Mouse (Mus musculus) subcutaneous adipose tissue, adult 2 months (tissue): Measurements from ENCODE around the gene Hfm1. TPM values are rescaled to one million over a fixed set of nuclear protein-coding genes. Genes with fewer than 3 reads are reported as not detected.

ENCODE experiments used
- polyA plus RNA-seq: library from polyadenylated mRNA; depleted of rRNA; stranded (reverse); fragments of >200 nt; gene quantifications from 2 replicates; pipeline ENCODE4 v1.2.3, GENCODE M21; 2012; ENCODE audit warnings: low replicate concordance; rRNA removed

Hfm1 gene
- 0.05 TPM in 1 of 2 replicates, not detected in the other for polyA plus RNA-seq

GRCm38 (mm10) chr5:106925488-106926368 lies at the start of gene Hfm1:
TSS of gene Hfm1 (minus strand) at chr5:106926321.

GRCm38 (mm10) chr5:106963584-106964512 lies 37.7 kb upstream of the Hfm1 start, which contains the start of gene Cdc7:
TSS of gene Cdc7 (plus strand) at chr5:106964322.

Other genes with a start within 250 kb of the Hfm1 start
- 11.2 and 22.7 TPM in 2 replicates for gene Zfp644, start 229.0 kb downstream of the Hfm1 start, polyA plus RNA-seq
- gene Cdc7, start 38.0 kb upstream of the Hfm1 start, polyA plus RNA-seq, result 4.8 and 10.9 TPM in 2 replicates